Mouse (Mus musculus) MEL-GATA-1-ER (cell line): ENCODE data around the gene Nkx2-5.

ENCODE experiments used
- DNase-seq: peaks from one replicate; pipeline ENCODE4 v3.0.0-alpha.2; 2012; ENCODE audit warnings: low read depth; ENCODE audit errors: extremely low read depth

Nkx2-5 gene

GRCm38 (mm10) chr17:26790269-26791214, 54.3 kb downstream of the Nkx2-5 start:
- DNase-seq, result no peak

GRCm38 (mm10) chr17:26789460-26790268, 55.1 kb downstream of the Nkx2-5 start:
- no peak for DNase-seq

- no peak for DNase-seq
Observed at GRCm38 (mm10) chr17:26788986-26789385, 55.8 kb downstream of the Nkx2-5 start.
